Mouse (Mus musculus) CH12.LX (cell line): ENCODE measurements around the gene Pde3a. TPM values are rescaled to one million over a fixed set of nuclear protein-coding genes. Genes with fewer than 3 reads are reported as not detected.

ENCODE experiments used
- DNase-seq: peaks from one replicate; pipeline ENCODE4 v3.0.0-alpha.2; 2013; ENCODE audit errors: extremely low read depth
- H3K27ac ChIP-seq: 2 replicates; pipeline ENCODE4 v1.5.1; 2012; ENCODE audit warnings: low read depth, mild to moderate bottlenecking, control low read depth, moderate library complexity; ENCODE audit not compliant: insufficient read depth
- H3K27me3 ChIP-seq: replicated peaks from 2 replicates; pipeline ENCODE3; 2012; ENCODE audit warnings: inconsistent platforms
- H3K36me3 ChIP-seq, 2 experiments: replicated peaks in 1 of 2; 2 replicates each; pipeline versions ENCODE3 to v1.6.1; 2012; ENCODE audit warnings: inconsistent platforms in 1 of 2, low read length in 1 of 2, mild to moderate bottlenecking in 1 of 2, mixed read lengths in 1 of 2, moderate library complexity in 1 of 2; ENCODE audit not compliant: control insufficient read depth in 1 of 2, insufficient read depth in 1 of 2
- H3K4me1 ChIP-seq, 2 experiments: 2 replicates each; pipeline ENCODE4 v1.6.1; 2012; ENCODE audit warnings: inconsistent platforms in 1 of 2, moderate library complexity in 1 of 2; ENCODE audit not compliant: insufficient read depth in 2 of 2, control insufficient read depth in 1 of 2
- H3K4me2 ChIP-seq: 2 replicates; pipeline ENCODE4 v1.6.1; 2012; ENCODE audit warnings: low read depth, mild to moderate bottlenecking, control low read depth; ENCODE audit not compliant: poor library complexity, insufficient read depth, severe bottlenecking
- H3K4me3 ChIP-seq, 3 experiments: fragments of 150-350 bp in 1 of 3; sonication (generic) in 1 of 3; replicated peaks in 1 of 3; 2 replicates each; pipeline versions ENCODE3 to v1.5.1; 2011 to 2012; ENCODE audit warnings: low read depth in 2 of 3, low read length in 2 of 3, mild to moderate bottlenecking in 2 of 3, moderate library complexity in 2 of 3, control low read depth in 1 of 3, improper control_type of control experiment in 1 of 3, inconsistent platforms in 1 of 3, mixed read lengths in 1 of 3; ENCODE audit not compliant: poor library complexity in 1 of 3
- H3K79me2 ChIP-seq: replicated peaks from 2 replicates; pipeline ENCODE4 v1.6.1; 2012; ENCODE audit warnings: mild to moderate bottlenecking, moderate library complexity; ENCODE audit not compliant: control insufficient read depth, poor library complexity, insufficient read depth, severe bottlenecking; ENCODE audit errors: extremely low read depth
- H3K9ac ChIP-seq: 2 replicates; pipeline ENCODE4 v1.6.1; 2012; ENCODE audit warnings: low read depth, mild to moderate bottlenecking, control low read depth, moderate library complexity; ENCODE audit not compliant: insufficient read depth
- H3K9me3 ChIP-seq: replicated peaks from 2 replicates; pipeline ENCODE3; 2012; ENCODE audit warnings: low read length, inconsistent platforms, mixed read lengths
- EP300 ChIP-seq: IDR thresholded peaks from 2 replicates; pipeline ENCODE4 v1.6.1; 2011; ENCODE audit warnings: low read length, improper control_type of control experiment
- GABPA ChIP-seq: IDR thresholded peaks from 2 replicates; pipeline ENCODE4 v1.6.1; 2012; ENCODE audit warnings: low read depth, low read length, improper control_type of control experiment, inconsistent platforms; ENCODE audit not compliant: insufficient replicate concordance
- IRF4 ChIP-seq: IDR thresholded peaks from 2 replicates; pipeline ENCODE4 v1.6.1; 2014; ENCODE audit warnings: low read depth, mild to moderate bottlenecking, inconsistent platforms, low read length, improper control_type of control experiment
- JUN ChIP-seq: IDR thresholded peaks from 2 replicates; pipeline ENCODE4 v1.6.1; 2011; ENCODE audit warnings: low read depth, mild to moderate bottlenecking, low read length, improper control_type of control experiment, moderate library complexity; ENCODE audit not compliant: insufficient read depth
- JUND ChIP-seq: conservative IDR thresholded peaks from 2 replicates; pipeline ENCODE4 v1.6.1; 2011; ENCODE audit warnings: low read depth, low read length, improper control_type of control experiment
- KAT2A ChIP-seq: IDR thresholded peaks from 2 replicates; pipeline ENCODE4 v1.6.1; 2012; ENCODE audit warnings: low read length, improper control_type of control experiment, inconsistent platforms; ENCODE audit not compliant: insufficient replicate concordance
- MAX ChIP-seq: IDR thresholded peaks from 2 replicates; pipeline ENCODE4 v1.6.1; 2011; ENCODE audit warnings: low read length, improper control_type of control experiment
- MAZ ChIP-seq: IDR thresholded peaks from 2 replicates; pipeline ENCODE4 v1.6.1; 2012; ENCODE audit warnings: low read depth, mild to moderate bottlenecking, inconsistent platforms, low read length, improper control_type of control experiment, moderate library complexity
- MEF2A ChIP-seq: IDR thresholded peaks from 2 replicates; pipeline ENCODE4 v1.6.1; 2014; ENCODE audit warnings: low read depth, mild to moderate bottlenecking, inconsistent platforms, low read length, improper control_type of control experiment, borderline replicate concordance
- MYC ChIP-seq: IDR thresholded peaks from 2 replicates; pipeline ENCODE4 v1.6.1; 2011; ENCODE audit warnings: low read depth, mild to moderate bottlenecking, improper control_type of control experiment, low read length
- NRF1 ChIP-seq: IDR thresholded peaks from 2 replicates; pipeline ENCODE4 v1.6.1; 2014; ENCODE audit warnings: low read depth, mild to moderate bottlenecking, inconsistent platforms, low read length, improper control_type of control experiment, moderate library complexity
- POLR2A ChIP-seq: IDR thresholded peaks from 2 replicates; pipeline ENCODE4 v1.6.1; 2011; ENCODE audit warnings: low read depth, mild to moderate bottlenecking, improper control_type of control experiment, low read length
- POLR2AphosphoS2 ChIP-seq: IDR thresholded peaks from 2 replicates; pipeline ENCODE4 v1.6.1; 2011; ENCODE audit warnings: low read depth, low read length, improper control_type of control experiment
- RCOR1 ChIP-seq: conservative IDR thresholded peaks from 2 replicates; pipeline ENCODE4 v1.6.1; 2012; ENCODE audit warnings: low read depth, mild to moderate bottlenecking, inconsistent platforms, low read length, improper control_type of control experiment
- TCF12 ChIP-seq: IDR thresholded peaks from 2 replicates; pipeline ENCODE4 v1.6.1; 2014; ENCODE audit warnings: low read depth, mild to moderate bottlenecking, inconsistent platforms, low read length, improper control_type of control experiment
- USF2 ChIP-seq: conservative IDR thresholded peaks from 2 replicates; pipeline ENCODE4 v1.6.1; 2011; ENCODE audit warnings: low read depth, low read length, improper control_type of control experiment
- ZC3H11A ChIP-seq: IDR thresholded peaks from 2 replicates; pipeline ENCODE4 v1.6.1; 2012; ENCODE audit warnings: low read depth, mild to moderate bottlenecking, inconsistent platforms, low read length, improper control_type of control experiment
- ZKSCAN1 ChIP-seq: IDR thresholded peaks from 2 replicates; pipeline ENCODE4 v1.6.1; 2012; ENCODE audit warnings: low read depth, inconsistent platforms, low read length, improper control_type of control experiment, borderline replicate concordance
- ZNF384 ChIP-seq: IDR thresholded peaks from 2 replicates; pipeline ENCODE4 v1.6.1; 2012; ENCODE audit warnings: low read depth, low read length, improper control_type of control experiment, inconsistent platforms
- dilution Hi-C: fragments of 300-500 bp; cut with MboI; formaldehyde crosslinking; loops from 2 replicates; pipeline ENCODE4 v1.14.3; 2020; ENCODE audit warnings: low sequenced_read_pairs; ENCODE audit not compliant: extremely low pct_unique_long_range_greater_than_20kb, extremely low pct_ligation_motif_present
- in situ Hi-C: fragments of 300-500 bp; cut with MboI; formaldehyde crosslinking; loops from 3 replicates; pipeline ENCODE4 v1.14.3; 2019; ENCODE audit warnings: low sequenced_read_pairs, low pct_ligation_motif_present, low pct_unique_long_range_greater_than_20kb, mixed read lengths
- polyA plus RNA-seq: library from polyadenylated mRNA; unstranded; fragments of >175 nt; gene quantifications from 2 replicates; pipeline ENCODE4 v1.2.1, GENCODE M21; 2012; ENCODE audit warnings: low read depth; ENCODE audit not compliant: insufficient read length
- total RNA-seq, 2 experiments: library from RNA; depleted of rRNA; stranded (reverse); fragments of 300-350 nt in 1 of 2; fragments of >200 nt in 1 of 2; gene quantifications; 2 replicates each; pipeline ENCODE4 v1.2.3; 2012 to 2014

The Pde3a gene
- total and polyA plus RNA-seq, 3 experiments = under 0.01 to 0.04 (median 0.03) TPM

DNA sequence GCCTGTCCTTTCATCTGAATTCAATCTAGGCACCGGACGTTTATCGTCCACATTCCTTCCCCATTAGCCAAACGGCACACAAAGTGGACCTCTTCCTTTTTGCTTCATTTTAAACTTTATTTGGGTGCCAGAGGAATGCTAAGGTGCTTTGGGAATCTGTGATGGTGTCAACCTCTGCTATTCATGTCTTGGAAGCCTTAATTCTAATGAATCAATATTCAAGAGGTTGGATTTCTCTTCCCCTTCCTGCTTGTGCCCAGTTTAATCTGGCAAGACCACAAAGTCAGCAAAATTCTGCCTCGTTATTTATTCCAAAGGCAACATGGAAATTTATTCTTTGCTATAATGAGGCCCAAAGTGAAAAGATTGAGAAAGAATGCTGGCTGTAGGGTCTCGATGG, 281.8 kb downstream of the Pde3a start:
- Histone ChIP-seq H3K27ac (no peak overlapping the region), H3K79me2 (no peaks in the 10 kb centered on the region), H3K36me3 (no peaks in the 10 kb centered on the region), H3K4me1 (no peaks in the 10 kb centered on the region), H3K27me3 (no peaks in the 10 kb centered on the region), H3K9ac (no peak overlapping the region), H3K4me3 (no peak overlapping the region), H3K4me2 (no peak overlapping the region), H3K9me3 (peaks cover 6% of the 10 kb centered on the region)
- in situ Hi-C loops (no loop called here), dilution Hi-C loops (no loop called here)
- DNase-seq = no peak
- no peak for TF ChIP-seq EP300
- no peak for TF ChIP-seq TCF12
- no peak for TF ChIP-seq JUN
- no peak for TF ChIP-seq USF2
- TF ChIP-seq POLR2AphosphoS2 = no peak
- no peak for TF ChIP-seq MEF2A
- no peak for TF ChIP-seq IRF4
- no peak for TF ChIP-seq MAZ
- no peak for TF ChIP-seq ZNF384
- TF ChIP-seq GABPA = no peak
- TF ChIP-seq JUND = no peak

DNA sequence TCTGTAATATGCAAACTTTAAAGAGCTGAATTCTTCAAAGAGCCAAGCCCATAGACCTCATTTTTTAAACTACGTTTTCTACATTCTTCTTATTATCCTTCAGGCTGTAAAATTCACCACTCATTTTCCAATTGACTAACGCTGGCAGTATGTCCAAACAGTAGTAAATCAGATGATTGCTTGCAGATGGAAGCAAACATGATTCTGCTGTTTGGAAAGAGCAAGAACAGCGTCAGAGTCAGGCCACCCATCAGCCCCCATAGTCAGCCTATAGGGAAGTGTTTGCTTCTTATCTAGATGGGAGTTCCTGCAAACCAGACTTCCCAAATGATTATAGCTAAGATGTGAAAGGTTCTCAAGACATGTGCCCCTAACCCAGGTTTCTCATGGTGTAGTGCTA, 288.2 kb downstream of the Pde3a start:
- no peak for DNase-seq
- Histone ChIP-seq H3K36me3 (no peaks in the 10 kb centered on the region), H3K4me1 (no peaks in the 10 kb centered on the region), H3K4me3 (no peak overlapping the region), H3K9me3 (peaks cover 4% of the 10 kb centered on the region), H3K4me2 (no peak overlapping the region), H3K79me2 (no peaks in the 10 kb centered on the region), H3K27ac (no peak overlapping the region), H3K9ac (no peak overlapping the region), H3K27me3 (no peaks in the 10 kb centered on the region)
- TF ChIP-seq ZC3H11A (no peak), ZKSCAN1 (no peak), MAZ (no peak), NRF1 (no peak)
- in situ Hi-C loops = no loop called here
- dilution Hi-C loops = no loop called here

DNA sequence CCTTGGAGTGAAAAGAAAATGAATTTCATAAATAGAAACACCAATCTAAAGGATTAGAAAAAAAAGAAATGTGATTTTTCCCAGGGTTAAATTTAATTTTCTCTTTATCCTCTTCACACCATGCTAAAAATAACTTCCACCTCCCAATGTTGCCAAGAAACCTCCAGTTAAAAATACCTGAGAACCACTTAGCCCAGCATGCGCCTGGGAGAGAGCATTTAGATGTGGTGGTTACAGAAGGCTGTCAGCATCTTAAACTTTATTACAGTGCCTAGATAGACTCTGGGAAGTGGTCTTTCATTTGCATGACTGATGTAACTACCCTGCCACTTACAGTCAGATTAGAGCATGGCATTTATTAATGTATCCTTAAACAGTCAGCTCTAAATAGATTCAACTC, 292.1 kb downstream of the Pde3a start:
- dilution Hi-C loops = no loop called here
- DNase-seq = no peak
- H3K4me3 ChIP-seq = no peak overlapping the region
- H3K9me3 ChIP-seq = peaks cover 10% of the 10 kb centered on the region
- in situ Hi-C loops = no loop called here
- H3K79me2 ChIP-seq = no peaks in the 10 kb centered on the region
- H3K4me2 ChIP-seq = no peak overlapping the region
- H3K4me1 ChIP-seq = 0 out of 4 replicates have a peak, but pooled peaks cover 0 to 3% of the 10 kb centered on the region in 2 experiments
- no peak overlapping the region for H3K27ac ChIP-seq
- TF ChIP-seq POLR2A = no peak
- TF ChIP-seq MEF2A = no peak
- TF ChIP-seq MYC = no peak
- TF ChIP-seq JUND = no peak
- no peak for TF ChIP-seq KAT2A
- no peak for TF ChIP-seq MAX
- TF ChIP-seq RCOR1 = no peak
- no peaks in the 10 kb centered on the region for H3K27me3 ChIP-seq
- no peaks in the 10 kb centered on the region for H3K36me3 ChIP-seq
- no peak overlapping the region for H3K9ac ChIP-seq
